Mouse (Mus musculus): ENCODE results near the gene Hoxd8.

DNA sequence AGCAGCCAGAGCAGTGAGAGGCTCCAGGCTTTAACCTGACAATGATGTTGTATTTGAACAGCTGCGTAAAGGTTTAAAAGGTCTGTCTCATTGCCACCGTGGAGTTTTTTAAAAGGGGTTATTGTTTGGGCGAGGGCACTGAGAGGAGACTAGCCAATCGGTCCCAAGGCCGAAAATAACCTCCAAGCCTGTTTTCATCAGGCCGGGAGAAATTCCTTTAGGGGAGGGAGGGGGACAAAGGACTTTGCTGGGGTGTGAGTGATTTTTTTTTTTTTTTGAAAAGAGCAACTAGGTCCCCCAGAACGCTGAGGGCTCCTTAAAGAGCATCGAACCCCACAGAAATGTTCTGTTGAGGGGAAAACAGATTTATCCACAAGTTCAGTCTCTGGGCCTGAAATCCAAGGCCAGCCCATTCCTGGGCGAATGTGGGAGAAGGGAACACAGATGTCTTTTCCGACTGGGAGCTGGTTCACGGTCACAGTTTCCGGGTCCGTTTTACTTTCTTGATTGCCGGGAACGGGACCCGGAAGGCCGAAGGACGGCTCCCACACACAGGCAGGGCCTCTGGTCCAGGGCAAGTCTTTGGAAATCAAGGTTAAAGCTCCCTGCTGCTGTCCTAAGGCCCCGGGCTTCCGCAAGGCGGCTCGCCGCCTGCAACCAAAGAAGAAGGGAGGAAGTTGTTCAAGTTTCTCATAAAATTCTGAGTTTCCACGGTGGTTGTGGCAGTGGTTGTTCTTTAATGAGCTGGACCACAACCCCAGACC is 14.7 kb upstream of the Hoxd8 start:
- TF ChIP-seq POLR2A (IDR thresholded peaks at IDR 0.05; ENCODE audit: control insufficient read depth, extremely low read depth, insufficient read depth, low read length, poor library complexity) (no peak), CTCF (IDR thresholded peaks at IDR 0.05; ENCODE audit: borderline replicate concordance, control insufficient read depth, extremely low read depth, insufficient read depth, low read length, poor library complexity) (no peak)
